Mouse (Mus musculus) hematopoietic multipotent progenitor cell, adult 10-12 weeks (in vitro differentiated cells): ENCODE measurements around the gene Creb3l4. TPM values are rescaled to one million over a fixed set of nuclear protein-coding genes. Genes with fewer than 3 reads are reported as not detected.

Experiments used
- polyA plus RNA-seq: library from polyadenylated mRNA; stranded (reverse); fragments of >175 nt; gene quantifications from 2 replicates; pipeline ENCODE4 v1.2.3, GENCODE M21; 2012; ENCODE audit warnings: low replicate concordance

Gene Creb3l4
- polyA plus RNA-seq = not detected in 2 replicates

GRCm38 (mm10) chr3:90242984-90243775 lies at the start of gene Creb3l4:
Creb3l4 (minus strand) TSS chr3:90243512.

GRCm38 (mm10) chr3:90292345-90293275 lies 49.3 kb upstream of the Creb3l4 start, which contains the start of gene Gatad2b:
Gatad2b (plus strand) TSS chr3:90293178.

GRCm38 (mm10) chr3:90265034-90265931 lies 22.0 kb upstream of the Creb3l4 start, which contains the start of gene Dennd4b:
Dennd4b (plus strand) TSS chr3:90265185.

DNA sequence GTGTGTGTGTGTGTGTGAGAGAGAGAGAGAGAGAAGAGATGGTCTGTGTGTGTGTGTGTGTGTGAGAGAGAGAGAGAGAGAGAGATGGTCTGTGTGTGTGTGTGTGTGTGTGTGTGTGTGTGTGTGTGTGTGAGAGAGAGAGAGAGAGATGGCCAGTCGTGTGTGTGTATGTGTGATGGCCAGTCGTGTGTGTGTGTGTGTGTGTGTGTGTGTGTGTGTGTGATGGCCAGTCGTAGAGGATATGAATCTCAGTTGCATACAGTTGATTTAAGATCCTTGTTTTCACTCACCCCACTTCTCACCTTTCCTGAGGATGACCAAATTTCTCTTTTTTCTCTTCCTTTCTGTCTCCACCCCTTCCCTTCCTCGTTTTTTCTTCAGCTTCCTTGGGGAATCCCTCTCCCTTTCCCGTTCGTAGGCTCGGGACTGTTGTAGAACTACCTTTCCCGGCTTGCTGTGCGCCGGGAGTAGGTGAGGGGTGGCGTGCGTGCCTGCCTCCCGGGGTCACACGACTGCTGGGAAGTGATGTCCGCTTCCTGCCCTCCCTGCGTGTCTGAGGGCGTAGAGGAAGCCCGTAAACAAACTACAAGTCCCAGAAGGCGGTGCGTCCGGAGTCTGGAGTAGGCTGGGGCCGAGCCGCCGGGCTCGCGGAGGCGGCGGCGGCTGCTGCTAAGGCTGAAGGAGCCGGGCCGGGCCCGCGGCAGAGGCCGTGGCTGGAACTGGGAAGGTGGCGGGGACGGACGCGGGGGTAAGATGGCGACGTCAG lies 10.5 kb upstream of the Creb3l4 start, which contains the start of gene Crtc2:
Crtc2 (plus strand) TSS at position 511 of the 766 bp plus-strand sequence.

GRCm38 (mm10) chr3:90247960-90248745 lies 4.8 kb upstream of the Creb3l4 start, which contains the start of gene Slc39a1:
Slc39a1 (plus strand) TSS chr3:90248172.

DNA sequence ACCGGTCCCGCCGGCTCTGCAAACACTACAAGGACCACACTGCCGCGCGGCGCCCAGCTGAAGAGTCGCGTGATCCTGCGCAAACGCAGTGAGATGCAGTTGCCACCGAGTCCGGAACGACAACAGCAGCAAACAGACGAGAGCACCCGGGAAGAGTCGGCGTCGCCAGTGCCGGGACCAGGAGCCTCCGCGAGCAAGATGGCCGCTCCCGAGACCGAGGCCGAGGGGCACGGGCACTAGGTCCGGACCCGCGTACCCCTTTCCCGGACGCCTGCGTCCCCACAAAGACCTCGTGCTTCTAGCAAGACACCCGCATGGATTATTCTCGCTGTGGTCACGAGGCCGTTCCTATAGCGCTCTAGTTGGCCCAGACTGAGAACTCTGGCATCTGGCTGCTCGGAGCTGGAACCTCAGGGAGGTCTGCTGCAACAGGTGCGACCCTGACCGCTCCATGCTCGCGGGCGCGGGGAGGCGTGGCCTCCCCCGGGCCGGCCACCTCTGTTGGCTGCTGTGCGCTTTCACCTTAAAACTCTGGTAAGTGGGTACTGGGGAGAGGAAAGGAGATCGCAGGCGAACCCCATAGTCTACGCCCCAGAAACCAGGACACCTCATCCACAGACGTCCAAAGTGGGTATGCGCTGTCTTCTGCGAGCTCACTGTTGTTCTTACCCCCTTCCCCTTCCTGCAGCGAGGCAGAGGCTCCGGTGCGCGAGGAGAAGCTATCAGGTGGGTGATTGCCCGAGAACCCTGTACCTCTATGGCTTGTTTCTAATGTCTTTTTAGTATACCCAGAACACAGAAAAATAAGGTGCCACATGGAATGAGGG lies 11.6 kb downstream of the Creb3l4 start, which contains the start of gene Jtb:
Jtb (plus strand) TSS at position 91 of the 827 bp plus-strand sequence.

GRCm38 (mm10) chr3:90213377-90213866 lies 29.9 kb downstream of the Creb3l4 start, which contains the start of the genes Rps27 and Rab13:
Rps27 (minus strand) TSS chr3:90213651.
Rab13 (plus strand) TSS chr3:90213695.

Other genes starting within 250 kb of the Creb3l4 start
- gene Hax1, start 244.7 kb downstream of the Creb3l4 start, polyA plus RNA-seq = 7.5 and 28.3 TPM in 2 replicates
- 13.2 and 39.5 TPM in 2 replicates for gene 4933434E20Rik, start 191.9 kb downstream of the Creb3l4 start, polyA plus RNA-seq
- gene Ubap2l, start 190.9 kb downstream of the Creb3l4 start, polyA plus RNA-seq = 97.5 and 134 TPM in 2 replicates
- gene Tpm3, start 170.9 kb downstream of the Creb3l4 start, polyA plus RNA-seq = 235 and 367 TPM in 2 replicates
- gene Nup210l, start 139.4 kb downstream of the Creb3l4 start, polyA plus RNA-seq = 0.02 TPM in 1 of 2 replicates, not detected in the other
- 704 and 1,048 TPM in 2 replicates for gene Rps27, start 29.9 kb downstream of the Creb3l4 start, polyA plus RNA-seq
- 1.4 and 1.5 TPM in 2 replicates for gene Rab13, start 29.8 kb downstream of the Creb3l4 start, polyA plus RNA-seq
- 128 and 313 TPM in 2 replicates for gene Jtb, start 11.9 kb downstream of the Creb3l4 start, polyA plus RNA-seq
- gene Slc39a1, start 4.7 kb upstream of the Creb3l4 start, polyA plus RNA-seq = 18.2 and 18.6 TPM in 2 replicates
- gene Crtc2, start 10.7 kb upstream of the Creb3l4 start, polyA plus RNA-seq = 151 and 168 TPM in 2 replicates
- 218 and 692 TPM in 2 replicates for gene Dennd4b, start 21.7 kb upstream of the Creb3l4 start, polyA plus RNA-seq
- gene Gatad2b, start 49.7 kb upstream of the Creb3l4 start, polyA plus RNA-seq = 5.7 and 10.3 TPM in 2 replicates
- 2.6 and 4.0 TPM in 2 replicates for gene Slc27a3, start 146.4 kb upstream of the Creb3l4 start, polyA plus RNA-seq
- gene Ints3, start 190.1 kb upstream of the Creb3l4 start, polyA plus RNA-seq = 27.3 and 32.4 TPM in 2 replicates
- 0.16 and 1.8 TPM in 2 replicates for gene Npr1, start 222.4 kb upstream of the Creb3l4 start, polyA plus RNA-seq
- gene Ilf2, start 232.6 kb upstream of the Creb3l4 start, polyA plus RNA-seq = 6.0 and 9.8 TPM in 2 replicates
- 5.7 and 5.9 TPM in 2 replicates for gene Snapin, start 247.5 kb upstream of the Creb3l4 start, polyA plus RNA-seq